Mouse (Mus musculus): Measurements from ENCODE around the gene Igfbp4. TPM values are rescaled to one million over a fixed set of nuclear protein-coding genes. Genes with fewer than 3 reads are reported as not detected.

The Igfbp4 gene
- 1,212 and 1,268 TPM in 2 replicates for polyA plus RNA-seq (2015; fragmentation: Nextera tagmentation; extraction: Ambion mirVana)

DNA sequence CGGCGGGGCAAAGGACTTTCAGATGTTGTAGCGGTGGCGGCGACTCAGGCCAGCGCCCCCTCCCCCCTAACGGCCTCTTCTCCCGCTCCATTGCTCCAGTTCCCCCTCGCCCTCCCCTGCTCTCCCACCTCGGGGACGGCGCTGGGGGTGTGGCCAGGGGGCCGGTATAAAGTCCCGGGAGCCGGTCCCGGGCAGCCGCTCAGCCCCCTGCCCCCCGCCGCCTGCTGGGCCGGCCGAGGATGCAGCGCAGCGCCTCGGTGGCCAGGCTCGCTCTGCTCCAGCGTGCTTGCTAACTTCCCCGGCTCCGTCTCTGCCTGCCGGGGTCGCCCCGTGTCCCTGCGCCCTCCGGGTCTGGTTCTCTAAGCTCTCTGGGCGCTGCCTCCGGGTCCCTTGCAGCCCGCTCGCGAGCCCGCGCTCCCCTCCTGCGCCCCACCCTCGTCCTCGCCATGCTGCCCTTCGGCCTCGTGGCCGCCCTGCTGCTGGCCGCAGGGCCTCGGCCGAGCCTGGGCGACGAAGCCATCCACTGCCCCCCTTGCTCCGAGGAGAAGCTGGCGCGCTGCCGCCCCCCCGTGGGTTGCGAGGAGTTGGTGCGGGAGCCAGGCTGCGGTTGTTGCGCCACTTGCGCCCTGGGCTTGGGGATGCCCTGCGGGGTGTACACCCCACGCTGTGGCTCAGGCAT is at the start of gene Igfbp4:
Gene Igfbp4 (plus strand): TSS at position 194 of the 679 bp plus-strand sequence.
- no peaks in the 10 kb centered on the region for H3K27me3 ChIP-seq
- peak within 1 kb of the TSS; percentile 96 for H3K4me3 ChIP-seq
- H3K4me2 ChIP-seq (replicated peaks): peak within 1 kb of the TSS; percentile 91
- peak within 1 kb of the TSS; percentile 98 for H3K27ac ChIP-seq
- peaks cover 22% of the 10 kb centered on the region for H3K36me3 ChIP-seq
- peak; percentile 90 for ATAC-seq (ENCODE audit: low FRiP score, low read depth)
- under 1% methylated on average over 61 of the region's 63 CpGs for whole genome bisulfite sequencing
- H3K4me1 ChIP-seq: peaks cover 42% of the 10 kb centered on the region
- peak within 1 kb of the TSS; percentile 99 for H3K9ac ChIP-seq
- no peaks in the 10 kb centered on the region for H3K9me3 ChIP-seq

DNA sequence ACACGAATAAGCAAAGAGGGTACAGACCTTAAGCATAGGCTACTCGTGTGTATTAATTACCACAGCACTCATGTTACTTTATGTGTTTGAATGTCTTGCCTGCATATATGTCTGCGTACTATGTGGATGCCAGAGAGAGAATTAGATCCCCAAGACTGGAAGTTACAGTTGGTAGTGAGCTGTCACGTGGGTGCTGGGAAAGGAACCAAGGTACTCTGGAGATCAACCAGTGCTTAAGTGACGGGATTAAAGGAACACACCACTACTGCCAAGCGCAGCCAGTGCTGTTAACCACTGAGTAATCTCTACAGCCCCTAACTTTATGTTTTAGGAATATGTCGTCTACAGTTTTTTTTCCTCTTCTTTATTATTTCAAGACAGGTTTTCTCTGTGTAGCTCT is 45.1 kb upstream of the Igfbp4 start:
- Histone ChIP-seq H3K27ac (no peak overlapping the region), H3K27me3 (no peaks in the 10 kb centered on the region), H3K9me3 (no peaks in the 10 kb centered on the region), H3K36me3 (peaks cover 97% of the 10 kb centered on the region), H3K4me2 (replicated peaks) (no peak overlapping the region), H3K9ac (no peak overlapping the region), H3K4me1 (no peaks in the 10 kb centered on the region), H3K4me3 (no peak overlapping the region)
- 93% methylated on average over 7 of the region's 7 CpGs for WGBS
- no peak for ATAC-seq (ENCODE audit: low FRiP score, low read depth)

DNA sequence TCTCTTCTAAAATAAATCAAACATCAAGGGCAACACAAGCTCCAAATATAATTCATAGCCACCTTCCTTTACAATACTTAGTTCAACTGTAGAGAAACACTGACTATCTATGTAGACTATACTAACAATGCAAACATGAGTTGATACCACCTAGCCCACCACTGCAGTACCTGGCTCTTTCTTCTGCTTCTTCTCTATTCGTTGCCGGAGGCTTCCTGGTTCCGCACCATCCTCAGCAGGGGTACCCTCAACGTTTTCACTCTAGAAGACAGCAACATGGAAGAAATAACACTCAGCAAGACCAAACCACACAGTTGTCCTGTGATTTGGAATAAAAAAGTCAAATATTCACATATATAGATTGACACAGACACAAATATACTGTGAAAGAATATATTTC is 43.4 kb upstream of the Igfbp4 start:
- H3K36me3 ChIP-seq: peaks cover 99% of the 10 kb centered on the region
- H3K27ac ChIP-seq: no peak overlapping the region
- H3K9me3 ChIP-seq: no peaks in the 10 kb centered on the region
- no peak overlapping the region for H3K4me3 ChIP-seq
- WGBS: 91% methylated on average over 4 of the region's 4 CpGs
- no peak overlapping the region for H3K9ac ChIP-seq
- H3K27me3 ChIP-seq: no peaks in the 10 kb centered on the region
- no peak overlapping the region for H3K4me2 ChIP-seq (replicated peaks)
- H3K4me1 ChIP-seq: no peaks in the 10 kb centered on the region
- no peak for ATAC-seq (ENCODE audit: low FRiP score, low read depth)

DNA sequence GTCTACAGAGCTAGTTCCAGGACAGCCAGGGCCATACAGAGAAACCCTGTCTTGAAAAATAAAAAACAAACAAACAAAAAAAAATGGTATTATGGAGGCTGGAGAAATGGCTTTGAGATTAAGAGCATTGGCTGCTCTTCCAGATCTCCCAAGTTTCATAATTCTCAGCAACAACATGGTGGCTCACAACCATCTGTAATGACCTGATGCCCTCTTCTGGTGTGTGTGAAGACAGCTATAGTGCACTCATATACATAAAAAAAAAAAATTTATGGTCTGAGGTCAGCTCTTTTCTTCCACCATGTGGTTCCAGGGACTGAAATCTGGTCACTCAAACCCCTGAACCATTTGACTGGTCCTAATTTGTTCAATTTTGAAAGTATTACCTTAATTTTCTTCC is 42.3 kb upstream of the Igfbp4 start:
- Histone ChIP-seq H3K9me3 (no peaks in the 10 kb centered on the region), H3K4me3 (no peak overlapping the region), H3K36me3 (peaks cover 98% of the 10 kb centered on the region), H3K9ac (no peak overlapping the region), H3K27me3 (no peaks in the 10 kb centered on the region), H3K4me2 (replicated peaks) (no peak overlapping the region), H3K27ac (no peak overlapping the region), H3K4me1 (no peaks in the 10 kb centered on the region)
- ATAC-seq (ENCODE audit: low FRiP score, low read depth): no peak

DNA sequence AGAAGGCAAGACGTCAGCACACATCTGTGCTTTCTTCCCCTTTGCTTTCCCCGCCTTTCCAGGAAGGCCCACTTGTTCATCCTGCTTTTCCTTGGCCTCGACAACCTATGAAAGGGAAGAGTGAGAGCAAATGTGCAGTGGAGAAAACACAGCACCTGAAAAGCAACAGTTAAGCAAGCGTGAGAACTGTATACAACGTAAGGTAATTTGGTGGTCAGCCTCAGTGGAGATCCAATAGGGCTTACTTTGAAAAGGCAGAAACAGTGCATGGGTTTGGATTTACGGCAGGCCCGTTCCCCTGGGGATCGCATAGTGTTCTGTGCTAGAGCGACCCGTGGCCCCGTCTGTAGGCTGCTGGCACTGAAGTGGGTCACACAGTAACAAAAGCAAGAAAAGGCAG is 41.8 kb upstream of the Igfbp4 start:
- 84% methylated on average over 11 of the region's 11 CpGs for WGBS

DNA sequence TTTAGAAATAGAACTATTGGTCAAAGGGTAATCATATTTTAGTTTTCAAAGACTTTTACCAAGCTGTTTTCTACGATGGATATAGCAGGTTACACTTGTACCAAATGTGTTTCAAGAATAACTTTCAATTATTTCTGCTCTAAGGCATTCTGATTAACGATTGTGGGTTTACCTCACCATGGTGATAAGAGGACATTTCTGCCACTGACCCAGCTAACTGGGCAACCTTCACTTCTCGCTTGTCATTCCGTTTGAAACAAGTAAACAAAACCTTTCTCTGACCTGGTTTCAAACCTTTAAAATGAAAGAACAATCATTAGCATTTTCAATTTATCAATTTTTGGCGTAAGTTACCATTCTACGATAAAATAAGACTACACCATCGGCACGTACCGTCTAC is 34.3 kb upstream of the Igfbp4 start:
- Histone ChIP-seq H3K4me2 (replicated peaks) (no peak overlapping the region), H3K27me3 (no peaks in the 10 kb centered on the region), H3K4me1 (no peaks in the 10 kb centered on the region), H3K9me3 (no peaks in the 10 kb centered on the region), H3K4me3 (no peak overlapping the region), H3K36me3 (peaks cover 92% of the 10 kb centered on the region), H3K27ac (no peak overlapping the region), H3K9ac (no peak overlapping the region)
- ATAC-seq (ENCODE audit: low FRiP score, low read depth): no peak
- 95% methylated on average over 9 of the region's 9 CpGs for WGBS

More for the DNA sequence above, 41.8 kb upstream of the Igfbp4 start:
- Histone ChIP-seq H3K4me1 (no peaks in the 10 kb centered on the region), H3K36me3 (peaks cover 97% of the 10 kb centered on the region), H3K27me3 (no peaks in the 10 kb centered on the region), H3K27ac (no peak overlapping the region), H3K9ac (no peak overlapping the region), H3K4me2 (replicated peaks) (no peak overlapping the region), H3K9me3 (no peaks in the 10 kb centered on the region), H3K4me3 (no peak overlapping the region)
- no peak for ATAC-seq (ENCODE audit: low FRiP score, low read depth)

DNA sequence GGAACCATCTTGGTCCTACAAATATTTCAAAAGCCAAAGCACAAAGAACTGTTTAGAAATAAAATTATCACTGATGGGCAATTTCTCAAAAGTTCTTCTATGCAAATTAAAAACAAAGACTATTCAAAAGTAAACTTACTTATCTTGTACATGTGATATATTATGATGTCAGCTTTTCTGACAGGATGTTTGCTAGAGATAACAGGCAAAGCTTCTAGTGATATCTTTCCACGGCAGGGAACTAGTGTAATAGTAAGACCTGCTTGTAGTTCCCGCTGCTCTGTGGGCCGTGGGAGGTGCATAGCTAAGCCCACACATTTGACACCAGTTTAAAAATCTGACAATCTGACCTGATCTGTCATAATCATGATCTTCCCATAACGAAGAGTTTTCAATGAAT is 30.9 kb upstream of the Igfbp4 start:
- H3K4me1 ChIP-seq: no peaks in the 10 kb centered on the region
- H3K4me3 ChIP-seq: no peak overlapping the region
- WGBS: 89% methylated on average over 4 of the region's 4 CpGs
- no peak overlapping the region for H3K4me2 ChIP-seq (replicated peaks)
- H3K27me3 ChIP-seq: no peaks in the 10 kb centered on the region
- no peak overlapping the region for H3K9ac ChIP-seq
- H3K9me3 ChIP-seq: no peaks in the 10 kb centered on the region
- no peak overlapping the region for H3K27ac ChIP-seq
- H3K36me3 ChIP-seq: peaks cover 94% of the 10 kb centered on the region
- no peak for ATAC-seq (ENCODE audit: low FRiP score, low read depth)

DNA sequence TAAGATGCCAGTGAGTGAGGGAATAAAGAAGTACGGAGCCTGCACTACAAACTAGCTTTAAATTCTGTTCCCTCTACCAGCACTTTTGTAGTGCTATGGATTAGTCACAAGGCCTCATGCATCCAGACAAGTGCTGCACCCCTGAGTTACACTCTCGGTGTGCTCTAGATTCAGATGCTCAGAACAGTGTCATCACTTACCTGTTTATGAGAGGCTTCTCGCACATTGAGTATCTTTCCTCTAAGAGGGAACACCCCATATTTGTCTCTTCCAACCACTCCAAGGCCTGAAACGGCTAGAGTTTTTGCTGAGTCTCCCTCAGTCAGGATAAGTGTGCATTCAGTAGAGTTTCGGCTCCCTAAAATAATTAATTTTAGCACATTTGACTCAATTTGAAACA is 30.3 kb upstream of the Igfbp4 start:
- Histone ChIP-seq H3K9ac (no peak overlapping the region), H3K27ac (no peak overlapping the region), H3K4me1 (no peaks in the 10 kb centered on the region), H3K27me3 (no peaks in the 10 kb centered on the region), H3K4me3 (no peak overlapping the region), H3K9me3 (no peaks in the 10 kb centered on the region), H3K36me3 (peaks cover 94% of the 10 kb centered on the region), H3K4me2 (replicated peaks) (no peak overlapping the region)
- WGBS: 95% methylated on average over 5 of the region's 5 CpGs
- no peak for ATAC-seq (ENCODE audit: low FRiP score, low read depth)

DNA sequence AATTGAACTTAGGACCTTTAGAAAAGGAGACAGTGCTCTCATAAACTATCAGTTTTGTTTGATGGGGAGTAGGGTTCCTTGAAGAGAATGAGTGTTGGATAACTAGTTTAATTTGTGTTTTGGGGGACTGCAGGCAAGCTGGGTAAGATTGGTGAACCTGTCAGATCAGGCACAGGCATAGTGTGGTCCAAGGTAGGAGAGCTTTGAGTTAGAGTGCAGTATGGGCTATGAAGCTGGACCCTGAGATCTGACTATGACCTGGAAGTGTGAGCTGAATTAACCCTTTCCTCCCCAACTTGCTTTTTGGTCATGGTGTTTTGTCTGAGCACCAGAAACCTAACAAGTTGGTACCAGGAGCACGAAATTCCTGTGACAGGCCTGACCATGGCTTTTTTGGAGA is 27.2 kb upstream of the Igfbp4 start:
- WGBS: 82% methylated on average over 1 of the region's 1 CpGs
- Histone ChIP-seq H3K36me3 (peaks cover 96% of the 10 kb centered on the region), H3K27me3 (no peaks in the 10 kb centered on the region), H3K4me2 (replicated peaks) (no peak overlapping the region), H3K9ac (no peak overlapping the region), H3K27ac (no peak overlapping the region), H3K9me3 (no peaks in the 10 kb centered on the region), H3K4me1 (no peaks in the 10 kb centered on the region), H3K4me3 (no peak overlapping the region)
- ATAC-seq (ENCODE audit: low FRiP score, low read depth): no peak

DNA sequence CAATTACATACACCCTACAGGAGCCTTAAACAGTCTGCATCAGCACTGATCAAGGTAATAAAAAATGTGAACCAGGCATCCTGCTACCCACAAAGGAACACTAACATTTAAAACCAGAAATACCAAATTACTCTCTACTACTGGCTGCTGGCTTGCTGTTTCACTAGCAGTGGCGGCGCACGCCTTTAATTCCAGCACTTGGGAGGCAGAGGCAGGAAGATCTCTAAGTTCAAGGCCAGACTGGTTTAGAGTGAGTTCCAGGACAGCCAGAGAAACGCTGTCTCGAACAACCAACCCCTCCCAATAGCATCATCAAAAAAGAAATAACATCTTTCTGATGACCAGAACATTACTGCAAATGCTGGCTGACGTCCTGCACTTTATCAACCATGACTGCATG is 21.2 kb upstream of the Igfbp4 start:
- Histone ChIP-seq H3K36me3 (peaks cover 62% of the 10 kb centered on the region), H3K4me1 (peaks cover 27% of the 10 kb centered on the region), H3K9me3 (no peaks in the 10 kb centered on the region), H3K27ac (no peak overlapping the region), H3K4me2 (replicated peaks) (no peak overlapping the region), H3K4me3 (no peak overlapping the region), H3K9ac (no peak overlapping the region), H3K27me3 (no peaks in the 10 kb centered on the region)
- ATAC-seq (ENCODE audit: low FRiP score, low read depth): no peak
- WGBS: 95% methylated on average over 6 of the region's 6 CpGs

DNA sequence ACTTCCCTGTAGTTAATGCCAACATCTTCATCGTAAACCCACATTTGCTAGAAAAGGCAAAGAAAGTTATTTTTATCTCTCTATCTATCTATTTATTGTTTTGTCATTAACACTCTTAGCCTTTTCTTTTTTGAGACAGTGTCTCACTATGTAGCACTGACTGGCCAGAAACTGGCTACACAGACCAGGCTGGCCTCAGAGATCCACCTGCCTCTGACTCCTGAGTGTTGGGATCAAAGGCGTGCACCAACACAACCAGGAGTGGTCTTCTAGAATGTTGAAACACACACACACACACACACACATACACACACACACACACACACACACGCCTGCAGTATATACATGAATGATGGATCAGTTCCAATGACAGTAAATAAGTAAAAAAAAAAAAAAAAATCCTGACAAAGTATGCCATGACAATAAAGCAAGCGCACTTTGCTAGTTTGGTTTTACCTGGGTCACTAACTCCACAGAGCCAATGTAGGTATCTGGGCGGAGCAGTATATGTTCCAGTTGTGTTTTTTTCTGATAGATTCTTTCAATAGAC is 18.6 kb upstream of the Igfbp4 start:
- Histone ChIP-seq H3K4me1 (peaks cover 29% of the 10 kb centered on the region), H3K9me3 (no peaks in the 10 kb centered on the region), H3K4me3 (peak overlapping the region; percentile 80), H3K9ac (peak overlapping the region; percentile 88), H3K27ac (no peak overlapping the region), H3K36me3 (peaks cover 37% of the 10 kb centered on the region), H3K27me3 (no peaks in the 10 kb centered on the region), H3K4me2 (replicated peaks) (peak overlapping the region; percentile 79)
- no peak for ATAC-seq (ENCODE audit: low FRiP score, low read depth)
- 86% methylated on average over 5 of the region's 5 CpGs for WGBS

DNA sequence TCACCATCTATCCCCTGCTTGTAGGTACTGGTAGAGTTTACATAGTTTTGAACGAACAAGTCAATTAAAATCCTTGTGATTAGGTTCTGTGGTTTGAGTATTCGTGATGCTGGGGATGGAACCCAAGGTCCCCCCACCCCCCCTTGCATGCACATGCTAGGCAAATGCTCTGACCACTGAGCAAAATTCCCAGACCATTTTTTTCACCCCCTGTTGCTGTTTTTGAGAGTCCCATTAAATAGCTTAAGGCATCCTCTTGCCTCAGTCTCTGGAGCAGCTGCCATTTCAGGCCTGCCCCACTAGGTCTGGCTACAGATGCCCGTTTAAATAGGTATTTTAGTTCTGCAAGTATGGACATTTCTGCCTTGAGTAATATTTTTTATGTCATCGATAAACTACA is 17.9 kb upstream of the Igfbp4 start:
- ATAC-seq (ENCODE audit: low FRiP score, low read depth): no peak
- 6% methylated on average over 4 of the region's 4 CpGs for WGBS
- Histone ChIP-seq H3K9ac (peak overlapping the region; percentile 88), H3K27ac (no peak overlapping the region), H3K9me3 (no peaks in the 10 kb centered on the region), H3K4me2 (replicated peaks) (peak overlapping the region; percentile 79), H3K4me3 (peak overlapping the region; percentile 80), H3K36me3 (peaks cover 31% of the 10 kb centered on the region), H3K4me1 (peaks cover 29% of the 10 kb centered on the region), H3K27me3 (no peaks in the 10 kb centered on the region)
